Mouse (Mus musculus): ENCODE results near the gene Thbs2. TPM values are rescaled to one million over a fixed set of nuclear protein-coding genes. Genes with fewer than 3 reads are reported as not detected.
A peak's percentile ranks its signal among the peaks of the same experiment; 100 is the strongest.

Thbs2 gene
- 49.6 and 55.1 TPM in 2 replicates for polyA plus RNA-seq (2015; fragmentation: Nextera tagmentation; extraction: Ambion mirVana)

GRCm38 (mm10) chr17:14693994-14694374 lies at the start of gene Thbs2:
Gene Thbs2 (minus strand): TSS chr17:14694235.
- Histone ChIP-seq H3K4me3 (ENCODE audit: low read length) (peak within 1 kb of the TSS; percentile 49), H3K27ac (ENCODE audit: low read length) (peak within 1 kb of the TSS; percentile 50), H3K27me3 (replicated peaks; ENCODE audit: control insufficient read depth, insufficient read depth, low read length) (no peaks in the 10 kb centered on the region), H3K4me1 (ENCODE audit: control insufficient read depth, insufficient read depth, low read length) (no peaks in the 10 kb centered on the region; the same call in 1 of the 2 replicates), H3K9me3 (ENCODE audit: control insufficient read depth, low read length) (no peaks in the 10 kb centered on the region), H3K4me2 (ENCODE audit: low read depth, low read length) (peak within 1 kb of the TSS; percentile 42), H3K36me3 (ENCODE audit: control insufficient read depth, insufficient read depth, low read length) (no peaks in the 10 kb centered on the region), H3K9ac (ENCODE audit: low read depth, low read length) (peak within 1 kb of the TSS; percentile 61)
- peak; percentile 92 for ATAC-seq
- 2% methylated on average over 14 of the region's 14 CpGs for WGBS

- no peak for ATAC-seq
- 61% methylated on average over 6 of the region's 6 CpGs for WGBS
- no peak overlapping the region for H3K4me2 ChIP-seq (ENCODE audit: low read depth, low read length)
- H3K27ac ChIP-seq (ENCODE audit: low read length), result no peak overlapping the region
- H3K4me1 ChIP-seq (ENCODE audit: control insufficient read depth, insufficient read depth, low read length), result no peaks in the 10 kb centered on the region
- no peaks in the 10 kb centered on the region for H3K9me3 ChIP-seq (ENCODE audit: control insufficient read depth, low read length)
- no peaks in the 10 kb centered on the region for H3K27me3 ChIP-seq (replicated peaks; ENCODE audit: control insufficient read depth, insufficient read depth, low read length)
- no peak overlapping the region for H3K9ac ChIP-seq (ENCODE audit: low read depth, low read length)
- H3K36me3 ChIP-seq (ENCODE audit: control insufficient read depth, insufficient read depth, low read length), result no peaks in the 10 kb centered on the region
- no peak overlapping the region for H3K4me3 ChIP-seq (ENCODE audit: low read length)
Measured at GRCm38 (mm10) chr17:14735493-14736004, 41.5 kb upstream of the Thbs2 start.

GRCm38 (mm10) chr17:14734380-14734779 lies 40.3 kb upstream of the Thbs2 start:
- no peak overlapping the region for H3K4me3 ChIP-seq (ENCODE audit: low read length)
- no peak overlapping the region for H3K27ac ChIP-seq (ENCODE audit: low read length)
- WGBS, result 67% methylated on average over 4 of the region's 4 CpGs
- H3K36me3 ChIP-seq (ENCODE audit: control insufficient read depth, insufficient read depth, low read length), result no peaks in the 10 kb centered on the region
- H3K9ac ChIP-seq (ENCODE audit: low read depth, low read length), result no peak overlapping the region
- ATAC-seq, result no peak
- H3K27me3 ChIP-seq (replicated peaks; ENCODE audit: control insufficient read depth, insufficient read depth, low read length), result no peaks in the 10 kb centered on the region
- no peak overlapping the region for H3K4me2 ChIP-seq (ENCODE audit: low read depth, low read length)
- no peaks in the 10 kb centered on the region for H3K9me3 ChIP-seq (ENCODE audit: control insufficient read depth, low read length)
- no peaks in the 10 kb centered on the region for H3K4me1 ChIP-seq (ENCODE audit: control insufficient read depth, insufficient read depth, low read length)

- no peaks in the 10 kb centered on the region for H3K4me1 ChIP-seq (ENCODE audit: control insufficient read depth, insufficient read depth, low read length)
- no peak overlapping the region for H3K27ac ChIP-seq (ENCODE audit: low read length)
- H3K36me3 ChIP-seq (ENCODE audit: control insufficient read depth, insufficient read depth, low read length), result no peaks in the 10 kb centered on the region
- 61% methylated on average over 10 of the region's 10 CpGs for WGBS
- ATAC-seq, result no peak
- no peak overlapping the region for H3K4me3 ChIP-seq (ENCODE audit: low read length)
- no peak overlapping the region for H3K4me2 ChIP-seq (ENCODE audit: low read depth, low read length)
- no peak overlapping the region for H3K9ac ChIP-seq (ENCODE audit: low read depth, low read length)
- no peaks in the 10 kb centered on the region for H3K27me3 ChIP-seq (replicated peaks; ENCODE audit: control insufficient read depth, insufficient read depth, low read length)
- no peaks in the 10 kb centered on the region for H3K9me3 ChIP-seq (ENCODE audit: control insufficient read depth, low read length)
Measured at GRCm38 (mm10) chr17:14733941-14734340, 39.9 kb upstream of the Thbs2 start.

- Histone ChIP-seq H3K4me1 (ENCODE audit: control insufficient read depth, insufficient read depth, low read length) (no peaks in the 10 kb centered on the region), H3K36me3 (ENCODE audit: control insufficient read depth, insufficient read depth, low read length) (no peaks in the 10 kb centered on the region), H3K9me3 (ENCODE audit: control insufficient read depth, low read length) (no peaks in the 10 kb centered on the region), H3K9ac (ENCODE audit: low read depth, low read length) (no peak overlapping the region), H3K4me2 (ENCODE audit: low read depth, low read length) (no peak overlapping the region), H3K4me3 (ENCODE audit: low read length) (no peak overlapping the region), H3K27me3 (replicated peaks; ENCODE audit: control insufficient read depth, insufficient read depth, low read length) (no peaks in the 10 kb centered on the region), H3K27ac (ENCODE audit: low read length) (no peak overlapping the region)
- no peak for ATAC-seq
- WGBS, result 79% methylated on average over 1 of the region's 1 CpGs
Measured at GRCm38 (mm10) chr17:14733027-14733426, 39.0 kb upstream of the Thbs2 start.

GRCm38 (mm10) chr17:14730629-14731028 lies 36.6 kb upstream of the Thbs2 start:
- no peak overlapping the region for H3K4me3 ChIP-seq (ENCODE audit: low read length)
- no peak for ATAC-seq
- WGBS, result 66% methylated on average over 5 of the region's 5 CpGs
- no peaks in the 10 kb centered on the region for H3K27me3 ChIP-seq (replicated peaks; ENCODE audit: control insufficient read depth, insufficient read depth, low read length)
- no peak overlapping the region for H3K9ac ChIP-seq (ENCODE audit: low read depth, low read length)
- H3K4me2 ChIP-seq (ENCODE audit: low read depth, low read length), result no peak overlapping the region
- H3K9me3 ChIP-seq (ENCODE audit: control insufficient read depth, low read length), result no peaks in the 10 kb centered on the region
- no peaks in the 10 kb centered on the region for H3K4me1 ChIP-seq (ENCODE audit: control insufficient read depth, insufficient read depth, low read length)
- H3K27ac ChIP-seq (ENCODE audit: low read length), result no peak overlapping the region
- H3K36me3 ChIP-seq (ENCODE audit: control insufficient read depth, insufficient read depth, low read length), result no peaks in the 10 kb centered on the region

- WGBS, result 41% methylated on average over 3 of the region's 3 CpGs
- ATAC-seq, result no peak
Measured at GRCm38 (mm10) chr17:14727481-14727880, 33.4 kb upstream of the Thbs2 start.

GRCm38 (mm10) chr17:14724786-14725185 lies 30.8 kb upstream of the Thbs2 start:
- Histone ChIP-seq H3K4me2 (ENCODE audit: low read depth, low read length) (no peak overlapping the region), H3K27ac (ENCODE audit: low read length) (no peak overlapping the region), H3K4me1 (ENCODE audit: control insufficient read depth, insufficient read depth, low read length) (peaks cover 6% of the 10 kb centered on the region; the same call in 1 of the 2 replicates), H3K9ac (ENCODE audit: low read depth, low read length) (no peak overlapping the region), H3K4me3 (ENCODE audit: low read length) (no peak overlapping the region), H3K36me3 (ENCODE audit: control insufficient read depth, insufficient read depth, low read length) (no peaks in the 10 kb centered on the region), H3K9me3 (ENCODE audit: control insufficient read depth, low read length) (no peaks in the 10 kb centered on the region), H3K27me3 (replicated peaks; ENCODE audit: control insufficient read depth, insufficient read depth, low read length) (no peaks in the 10 kb centered on the region)
- WGBS, result 27% methylated on average over 2 of the region's 2 CpGs
- peak; percentile 50; the same call in 1 of the 2 replicates for ATAC-seq

More at GRCm38 (mm10) chr17:14727481-14727880, 33.4 kb upstream of the Thbs2 start:
- Histone ChIP-seq H3K4me1 (ENCODE audit: control insufficient read depth, insufficient read depth, low read length) (no peaks in the 10 kb centered on the region), H3K36me3 (ENCODE audit: control insufficient read depth, insufficient read depth, low read length) (no peaks in the 10 kb centered on the region), H3K9ac (ENCODE audit: low read depth, low read length) (no peak overlapping the region), H3K27me3 (replicated peaks; ENCODE audit: control insufficient read depth, insufficient read depth, low read length) (no peaks in the 10 kb centered on the region), H3K9me3 (ENCODE audit: control insufficient read depth, low read length) (no peaks in the 10 kb centered on the region), H3K4me3 (ENCODE audit: low read length) (no peak overlapping the region), H3K27ac (ENCODE audit: low read length) (no peak overlapping the region), H3K4me2 (ENCODE audit: low read depth, low read length) (no peak overlapping the region)

GRCm38 (mm10) chr17:14721325-14721724 lies 27.3 kb upstream of the Thbs2 start:
- no peak for ATAC-seq
- WGBS, result 61% methylated on average over 4 of the region's 4 CpGs
- Histone ChIP-seq H3K4me2 (ENCODE audit: low read depth, low read length) (no peak overlapping the region), H3K9me3 (ENCODE audit: control insufficient read depth, low read length) (no peaks in the 10 kb centered on the region), H3K9ac (ENCODE audit: low read depth, low read length) (no peak overlapping the region), H3K4me1 (ENCODE audit: control insufficient read depth, insufficient read depth, low read length) (peaks cover 6% of the 10 kb centered on the region), H3K27me3 (replicated peaks; ENCODE audit: control insufficient read depth, insufficient read depth, low read length) (no peaks in the 10 kb centered on the region), H3K27ac (ENCODE audit: low read length) (peak overlapping the region; percentile 43; the same call in 1 of the 2 replicates), H3K36me3 (ENCODE audit: control insufficient read depth, insufficient read depth, low read length) (no peaks in the 10 kb centered on the region), H3K4me3 (ENCODE audit: low read length) (no peak overlapping the region)

- Histone ChIP-seq H3K36me3 (ENCODE audit: control insufficient read depth, insufficient read depth, low read length) (no peaks in the 10 kb centered on the region), H3K27ac (ENCODE audit: low read length) (peak overlapping the region; percentile 43), H3K27me3 (replicated peaks; ENCODE audit: control insufficient read depth, insufficient read depth, low read length) (no peaks in the 10 kb centered on the region), H3K9ac (ENCODE audit: low read depth, low read length) (no peak overlapping the region), H3K4me3 (ENCODE audit: low read length) (no peak overlapping the region), H3K4me1 (ENCODE audit: control insufficient read depth, insufficient read depth, low read length) (peaks cover 6% of the 10 kb centered on the region), H3K4me2 (ENCODE audit: low read depth, low read length) (no peak overlapping the region), H3K9me3 (ENCODE audit: control insufficient read depth, low read length) (no peaks in the 10 kb centered on the region)
- ATAC-seq, result no peak
- 70% methylated on average over 4 of the region's 4 CpGs for WGBS
Measured at GRCm38 (mm10) chr17:14720912-14721311, 26.9 kb upstream of the Thbs2 start.
